Mouse (Mus musculus) fibroblast of lung, adult 2 months (primary cell): ENCODE measurements around the gene Pck2.

ENCODE experiments used
- DNase-seq: peaks from one replicate; pipeline ENCODE4 v3.0.0-alpha.2; 2011; ENCODE audit warnings: low read depth

Pck2 gene

GRCm38 (mm10) chr14:55575711-55576110, 35.6 kb downstream of the Pck2 start:
- no peak for DNase-seq

DNA sequence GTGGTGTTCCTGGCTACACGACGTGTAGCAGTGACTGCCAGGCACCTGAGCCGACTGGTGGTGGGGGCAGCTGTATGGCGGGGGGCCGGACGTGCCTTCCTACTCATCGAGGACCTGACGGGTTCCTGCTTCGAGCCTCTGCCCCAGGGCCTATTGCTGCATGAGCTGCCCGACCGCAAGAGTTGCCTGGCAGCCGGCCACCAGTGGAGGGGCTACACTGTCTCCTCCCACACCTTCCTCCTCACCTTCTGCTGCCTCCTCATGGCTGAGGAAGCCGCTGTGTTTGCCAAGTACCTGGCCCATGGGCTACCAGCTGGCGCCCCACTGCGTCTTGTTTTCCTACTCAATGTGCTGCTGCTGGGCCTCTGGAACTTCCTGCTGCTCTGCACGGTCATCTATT, 36.3 kb downstream of the Pck2 start:
- no peak for DNase-seq

DNA sequence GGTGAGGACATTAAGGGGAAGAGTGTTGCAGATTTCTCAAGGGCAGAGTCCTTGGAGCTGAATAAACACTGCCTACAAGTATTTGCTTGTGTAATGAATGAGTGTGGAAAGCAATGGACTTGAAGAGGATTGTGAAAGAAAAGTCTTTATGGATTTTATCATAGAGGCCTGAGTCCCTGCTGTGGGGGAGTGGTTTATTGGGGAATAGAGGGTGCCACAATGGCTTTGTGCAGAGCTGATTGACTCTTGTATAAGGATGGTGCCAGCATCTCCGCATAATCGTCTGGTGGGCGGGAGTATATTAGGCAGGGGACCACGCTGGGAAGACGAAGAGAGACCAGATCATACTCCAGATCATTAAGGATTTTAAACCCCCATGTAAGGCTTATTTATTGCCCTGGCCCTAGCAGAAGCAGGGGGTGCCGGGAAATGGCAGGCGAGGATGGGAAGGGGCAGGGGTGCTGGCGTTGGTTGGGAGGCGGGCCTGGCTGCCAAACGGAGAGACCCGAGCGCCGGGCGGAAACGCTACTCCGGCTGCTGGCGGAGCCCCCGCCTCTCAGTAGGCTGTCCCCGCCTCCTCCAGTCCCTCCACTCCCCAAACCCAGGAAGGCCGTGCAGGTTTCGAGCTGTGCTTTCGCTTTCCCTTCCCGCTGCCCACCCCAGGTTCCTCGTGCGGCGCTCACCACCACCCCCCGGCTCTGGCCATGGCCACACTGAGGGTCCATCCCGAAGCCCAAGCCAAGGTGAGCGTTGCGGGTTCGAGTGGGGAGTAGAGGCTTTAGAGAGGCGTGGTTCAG, 38.0 kb downstream of the Pck2 start, which contains the start of gene Psme1:
Psme1 (plus strand) TSS at position 253 of the 797 bp plus-strand sequence.
- DNase-seq: no peak

DNA sequence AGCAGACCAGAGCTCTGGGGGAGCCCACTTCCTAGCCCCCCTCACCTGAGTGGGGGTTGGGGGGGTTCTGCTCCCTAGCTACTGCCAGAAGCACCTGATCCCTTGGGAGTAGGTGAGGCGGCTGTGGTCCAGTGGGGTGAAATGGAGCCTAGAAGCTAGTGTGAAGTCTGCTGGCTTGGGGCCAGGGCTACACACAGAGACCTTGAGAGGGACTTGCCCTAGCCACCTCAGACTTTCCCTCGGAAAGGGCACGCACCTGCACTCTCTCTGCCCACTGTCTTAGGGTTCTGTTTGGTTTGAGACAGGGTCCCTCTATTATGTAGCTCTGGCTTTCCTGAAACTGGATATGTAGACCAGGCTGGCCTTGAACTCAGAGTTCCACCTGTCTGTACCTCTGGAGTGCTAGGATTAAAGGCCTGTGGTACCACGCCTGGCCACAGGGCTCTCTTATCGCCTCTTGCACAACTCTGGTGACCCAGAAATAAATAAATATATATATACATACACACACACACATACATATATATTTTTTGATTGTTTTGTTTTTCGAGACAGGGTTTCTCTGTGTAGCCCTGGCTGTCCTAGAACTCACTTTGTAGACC, 38.7 kb downstream of the Pck2 start:
- no peak for DNase-seq

- DNase-seq: no peak
These were observed 39.7 kb downstream of the Pck2 start for GRCm38 (mm10) chr14:55579511-55580496.

GRCm38 (mm10) chr14:55580731-55581130, 40.7 kb downstream of the Pck2 start:
- no peak for DNase-seq

GRCm38 (mm10) chr14:55581981-55582681, 42.1 kb downstream of the Pck2 start:
- no peak for DNase-seq

DNA sequence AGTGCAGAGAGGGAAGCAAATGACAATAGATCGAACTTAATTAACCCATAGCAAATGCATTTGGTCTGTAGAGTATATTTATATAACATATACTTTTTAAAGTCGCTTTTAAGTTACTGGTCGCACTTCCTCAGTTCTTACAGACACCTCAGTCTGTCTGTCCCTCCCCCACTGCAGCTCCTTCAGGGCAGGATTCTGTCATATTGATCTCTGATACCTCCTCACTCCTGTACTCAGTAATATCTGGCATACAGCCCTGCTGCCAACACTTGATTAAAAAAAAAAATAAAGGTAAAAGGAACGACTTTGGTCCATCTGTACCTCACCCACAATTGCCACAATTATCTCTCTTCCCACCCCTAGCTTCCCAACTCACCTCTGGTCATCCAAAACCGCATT, 44.2 kb downstream of the Pck2 start:
- DNase-seq: no peak

GRCm38 (mm10) chr14:55584702-55585565, 44.9 kb downstream of the Pck2 start, which contains the start of gene Emc9:
Gene Emc9, minus strand, starts transcription at chr14:55585302.
- DNase-seq: peak; percentile 58

GRCm38 (mm10) chr14:55585566-55585960, 45.5 kb downstream of the Pck2 start:
- DNase-seq: no peak

DNA sequence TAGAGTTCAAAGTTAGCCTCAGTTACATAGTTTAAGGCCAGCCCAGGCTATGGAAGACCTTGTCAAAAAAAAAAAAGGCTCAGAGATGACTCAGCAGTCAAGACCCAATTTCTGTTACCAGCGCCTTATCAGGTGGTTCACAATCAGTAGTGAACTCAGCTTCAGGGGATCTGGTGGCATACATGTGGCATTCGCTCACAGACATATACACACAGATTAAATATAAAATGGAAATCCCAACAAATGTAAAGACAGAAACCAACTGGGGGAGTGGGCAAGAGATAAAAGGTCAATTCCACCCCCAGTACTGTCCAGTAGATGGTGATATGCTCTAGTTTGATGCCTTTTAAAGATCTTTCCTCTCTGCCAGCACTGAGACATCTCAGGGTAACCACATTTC, 46.1 kb downstream of the Pck2 start:
- no peak for DNase-seq

DNA sequence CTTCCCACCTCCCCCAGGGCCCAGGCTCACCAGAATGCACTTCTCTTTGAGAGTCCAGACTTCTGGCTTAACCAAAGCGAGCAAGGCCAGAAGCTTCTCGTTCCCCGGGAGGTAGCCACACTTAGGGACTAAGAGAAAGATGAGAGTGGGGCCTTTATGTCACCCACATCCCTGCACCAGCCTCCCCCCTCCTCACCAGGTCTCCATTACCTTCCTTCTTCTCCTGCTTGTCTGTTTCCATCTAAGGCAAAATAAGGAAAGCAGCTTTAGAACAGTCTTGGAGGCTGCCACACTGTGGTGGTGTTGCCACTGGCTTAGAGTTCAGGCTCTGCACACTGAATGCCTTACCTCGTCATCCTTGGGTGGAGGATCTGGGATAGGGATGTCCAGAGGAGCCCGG, 49.2 kb downstream of the Pck2 start:
- DNase-seq: no peak

- no peak for DNase-seq
These were observed 49.8 kb downstream of the Pck2 start for GRCm38 (mm10) chr14:55589771-55590448.

GRCm38 (mm10) chr14:55590748-55591330, 50.8 kb downstream of the Pck2 start, which contains the start of gene Psme2:
Gene Psme2, minus strand, starts transcription at chr14:55591113.
- peak; percentile 97 for DNase-seq

DNA sequence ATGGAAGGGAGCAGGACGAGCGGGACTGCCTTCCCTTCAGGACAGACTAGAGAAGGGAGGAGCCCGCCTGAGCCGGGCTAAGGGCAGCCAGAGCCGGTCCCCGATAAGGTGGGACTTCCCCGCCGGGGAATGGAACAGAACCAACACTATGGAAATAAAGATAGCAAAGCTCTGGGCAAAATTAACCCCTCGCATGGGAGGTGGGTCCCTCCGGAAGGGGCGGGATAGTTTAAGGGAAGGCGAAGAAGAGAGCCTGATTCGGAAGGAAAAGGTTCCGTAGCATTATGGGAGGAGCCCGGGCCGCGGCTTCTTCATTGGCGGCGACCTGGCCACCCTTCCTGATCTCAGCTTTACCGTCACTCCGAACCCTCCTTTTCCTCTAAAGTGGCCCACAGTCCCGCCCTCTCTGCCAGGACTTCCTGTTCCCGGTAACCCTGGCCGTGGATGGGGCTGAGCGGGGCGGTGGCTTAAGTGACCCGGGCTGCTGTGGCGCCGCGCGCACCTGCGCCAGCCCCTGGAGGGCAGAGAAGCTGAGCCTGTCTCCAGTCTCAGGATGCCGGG, 51.3 kb downstream of the Pck2 start, which contains the start of gene Rnf31:
Rnf31 (plus strand) TSS at position 378 of the 561 bp plus-strand sequence.
- peak; percentile 86 for DNase-seq

- no peak for DNase-seq
These were observed 52.2 kb downstream of the Pck2 start for GRCm38 (mm10) chr14:55592226-55592625.

- no peak for DNase-seq
These were observed 56.1 kb downstream of the Pck2 start for GRCm38 (mm10) chr14:55596036-55596690.

DNA sequence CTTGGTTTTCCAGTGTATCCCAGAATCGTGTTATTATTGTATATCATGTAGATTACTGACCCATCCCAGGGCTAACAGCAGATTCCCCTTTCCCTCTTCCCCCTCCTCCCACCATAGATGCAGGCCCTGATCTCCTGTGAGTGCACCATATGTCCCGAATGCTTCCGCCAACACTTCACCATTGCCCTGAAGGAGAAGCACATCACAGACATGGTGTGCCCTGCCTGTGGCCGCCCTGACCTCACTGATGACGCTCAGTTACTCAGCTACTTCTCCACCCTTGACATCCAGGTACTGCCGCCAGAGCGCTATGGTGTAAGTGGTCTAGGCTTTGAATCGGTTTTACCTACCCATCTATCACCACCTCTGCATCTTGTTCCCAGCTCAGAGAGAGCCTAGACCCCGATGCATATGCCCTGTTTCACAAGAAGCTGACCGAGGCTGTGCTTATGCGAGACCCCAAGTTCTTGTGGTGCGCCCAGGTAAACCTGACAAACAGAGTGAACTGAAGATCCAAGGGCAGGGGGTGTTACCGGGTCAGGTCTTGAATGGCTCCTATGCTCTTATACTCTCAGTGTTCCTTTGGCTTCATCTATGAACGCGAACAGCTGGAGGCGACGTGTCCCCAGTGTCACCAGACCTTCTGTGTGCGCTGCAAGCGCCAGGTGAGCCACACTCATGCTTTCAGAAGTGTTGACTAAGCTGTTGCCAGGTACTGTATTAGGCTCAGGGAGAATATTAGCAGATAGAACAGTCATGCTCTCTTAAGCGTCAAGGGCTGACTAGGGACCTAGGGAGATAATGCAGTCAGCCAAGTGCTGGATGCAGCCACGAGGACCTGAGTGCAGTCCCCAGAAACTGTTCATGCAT, 58.7 kb downstream of the Pck2 start:
- DNase-seq: no peak
